Mouse (Mus musculus) embryonic fibroblast, embryonic 13.5 days (primary cell): ENCODE results near the gene Hcn2. TPM values are rescaled to one million over a fixed set of nuclear protein-coding genes. Genes with fewer than 3 reads are reported as not detected.
A peak's percentile ranks its signal among the peaks of the same experiment; 100 is the strongest.

Experiments used
- H3K27ac ChIP-seq: 2 replicates; pipeline ENCODE4 v1.5.1; 2012; ENCODE audit warnings: low read length, control low read depth, inconsistent platforms; ENCODE audit not compliant: insufficient read depth
- H3K4me1 ChIP-seq: 2 replicates; pipeline ENCODE4 v1.6.1; 2011; ENCODE audit warnings: low read length; ENCODE audit not compliant: control insufficient read depth, insufficient read depth
- H3K4me3 ChIP-seq: 2 replicates; pipeline ENCODE4 v1.5.1; 2011; ENCODE audit warnings: mild to moderate bottlenecking, control low read depth, low read length; ENCODE audit not compliant: insufficient read depth
- CTCF ChIP-seq: IDR thresholded peaks from 2 replicates; pipeline ENCODE4 v1.5.1; 2011; ENCODE audit warnings: mild to moderate bottlenecking, control low read depth, low read length, moderate library complexity, borderline replicate concordance; ENCODE audit not compliant: insufficient read depth
- POLR2A ChIP-seq: IDR thresholded peaks from 2 replicates; pipeline ENCODE4 v1.6.1; 2011; ENCODE audit warnings: low read depth, mild to moderate bottlenecking, control low read depth, low read length, moderate library complexity
- polyA plus RNA-seq: library from polyadenylated mRNA; stranded (reverse); fragments of >200 nt; gene quantifications from 2 replicates; pipeline ENCODE4 v1.2.4, GENCODE M21; 2011; ENCODE audit warnings: low read depth; ENCODE audit not compliant: missing spikeins, insufficient read length

The Hcn2 gene
- polyA plus RNA-seq, 1 experiment: 0.91 TPM

DNA sequence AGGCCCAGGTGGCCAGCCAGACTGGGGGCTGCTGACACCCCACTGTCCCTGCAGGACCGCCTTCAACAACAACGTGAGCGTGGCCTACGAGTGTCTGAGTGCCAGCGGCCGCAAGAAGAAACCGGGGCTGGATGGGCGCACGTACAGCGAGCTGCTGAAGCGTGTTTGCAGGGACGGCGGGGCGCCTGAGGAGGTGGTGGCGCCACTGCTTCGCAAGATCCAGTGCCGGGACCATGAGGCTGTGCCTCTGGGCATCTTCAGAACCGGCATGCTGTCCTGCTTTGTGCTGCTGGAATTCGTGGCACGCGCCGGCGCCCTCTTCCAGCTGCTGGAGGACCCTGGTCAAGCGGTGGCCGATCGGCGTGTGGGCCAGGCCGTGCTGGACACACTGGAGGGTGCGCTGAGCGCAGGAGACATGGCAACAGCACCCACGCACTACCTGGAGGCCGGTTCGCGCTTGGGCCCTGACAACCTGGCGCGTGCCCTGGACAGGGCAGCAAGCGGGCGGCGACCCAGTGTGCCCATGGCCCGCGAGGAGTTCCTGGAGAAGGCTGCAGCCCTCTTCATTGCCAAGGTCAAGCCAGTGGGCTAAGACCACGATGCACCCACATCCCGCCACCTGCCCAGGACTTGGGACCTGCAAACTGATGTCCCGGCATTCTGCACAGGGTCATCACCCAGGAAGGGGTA lies 40.9 kb upstream of the Hcn2 start:
- Histone ChIP-seq H3K4me3 (no peak overlapping the region), H3K4me1 (no peaks in the 10 kb centered on the region)

DNA sequence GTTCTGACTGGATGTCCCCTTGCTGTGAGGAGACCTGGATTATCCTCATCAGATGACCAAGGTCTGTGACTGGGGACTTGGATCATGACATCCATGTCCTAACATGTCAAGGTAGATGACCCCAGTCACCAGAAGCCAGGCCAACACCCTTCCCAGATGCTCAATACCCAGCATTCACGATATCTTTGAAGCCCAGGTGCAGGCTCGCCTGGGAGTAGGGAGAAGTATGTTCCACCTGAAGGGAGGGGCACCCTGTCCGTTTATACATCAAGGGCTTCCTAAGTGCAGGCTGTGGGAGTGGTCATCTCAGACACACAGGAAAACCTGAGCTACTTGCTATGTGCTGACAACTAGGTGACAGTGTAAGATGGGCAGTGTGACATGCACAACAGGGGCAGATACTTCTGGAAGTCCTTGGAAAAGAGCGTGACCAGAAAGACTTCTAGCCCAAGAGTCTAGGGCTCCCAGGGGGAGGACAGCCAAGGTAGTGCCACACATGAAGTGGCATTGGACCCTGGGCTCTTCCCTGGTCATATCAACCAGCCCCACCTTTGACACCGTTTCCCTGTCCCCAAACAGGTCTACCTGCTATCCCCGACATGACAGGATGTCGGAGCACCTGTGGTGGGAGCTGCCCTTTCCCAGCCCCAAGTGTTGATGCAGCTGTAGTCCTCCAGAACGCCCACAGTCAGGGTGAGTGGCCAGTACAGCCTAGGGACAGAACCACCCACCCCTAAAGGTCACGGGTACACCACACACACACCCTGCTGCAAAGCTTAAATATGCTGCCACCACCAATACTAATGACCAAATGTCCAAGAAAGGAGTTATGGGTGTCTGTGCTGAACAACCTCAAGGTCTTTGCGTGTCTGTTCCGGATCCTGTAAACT lies 35.6 kb upstream of the Hcn2 start:
- Histone ChIP-seq H3K27ac (peak overlapping the region; percentile 51), H3K4me1 (peaks cover 9% of the 10 kb centered on the region), H3K4me3 (peak overlapping the region; percentile 35)
- TF ChIP-seq CTCF: no peak
- TF ChIP-seq POLR2A: 0 out of 2 replicates have a peak, but pooled peaks have one; percentile 21

More for the DNA sequence above, 40.9 kb upstream of the Hcn2 start:
- TF ChIP-seq POLR2A (no peak), CTCF (no peak)
- no peak overlapping the region for H3K27ac ChIP-seq

DNA sequence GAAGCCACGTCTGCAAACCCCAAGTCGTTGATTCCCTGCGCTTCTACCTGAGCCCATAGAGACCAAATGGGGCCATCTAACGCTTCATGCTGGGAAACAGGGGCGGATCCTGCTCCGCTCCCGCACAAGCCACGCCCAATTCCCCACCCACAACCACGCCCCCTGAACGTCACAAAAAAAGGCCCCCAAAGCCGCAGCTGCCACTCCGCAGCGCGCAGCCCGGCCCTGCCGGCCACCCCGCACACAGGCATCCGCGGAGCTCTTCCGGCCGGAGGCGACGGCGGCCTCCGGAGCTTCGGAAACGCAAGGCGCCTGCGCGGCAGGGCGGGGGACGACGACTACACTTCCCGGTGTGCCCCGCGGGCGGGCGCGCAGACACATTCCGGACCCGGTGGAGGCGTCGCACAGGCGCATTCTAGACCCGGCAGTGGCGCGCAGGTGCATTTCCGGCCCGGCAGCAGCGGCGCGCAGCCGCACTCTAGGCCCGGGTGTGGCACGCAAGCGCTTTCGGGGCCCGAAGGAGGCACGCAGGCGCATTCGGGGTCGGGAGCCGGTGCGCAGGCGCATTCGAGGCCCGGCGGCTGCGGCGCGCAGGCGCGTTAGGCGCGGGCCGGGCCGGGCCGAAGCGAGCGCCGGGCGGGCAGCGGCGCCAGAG lies 34.7 kb upstream of the Hcn2 start, which contains the start of gene Cdc34:
Cdc34 (plus strand) TSS at position 605 of the 655 bp plus-strand sequence.
- H3K27ac ChIP-seq: peak within 1 kb of the TSS; percentile 64
- TF ChIP-seq POLR2A (no peak; the same call in none of the 2 replicates), CTCF (no peak)
- peaks cover 9% of the 10 kb centered on the region for H3K4me1 ChIP-seq
- peak within 1 kb of the TSS; percentile 88 for H3K4me3 ChIP-seq

DNA sequence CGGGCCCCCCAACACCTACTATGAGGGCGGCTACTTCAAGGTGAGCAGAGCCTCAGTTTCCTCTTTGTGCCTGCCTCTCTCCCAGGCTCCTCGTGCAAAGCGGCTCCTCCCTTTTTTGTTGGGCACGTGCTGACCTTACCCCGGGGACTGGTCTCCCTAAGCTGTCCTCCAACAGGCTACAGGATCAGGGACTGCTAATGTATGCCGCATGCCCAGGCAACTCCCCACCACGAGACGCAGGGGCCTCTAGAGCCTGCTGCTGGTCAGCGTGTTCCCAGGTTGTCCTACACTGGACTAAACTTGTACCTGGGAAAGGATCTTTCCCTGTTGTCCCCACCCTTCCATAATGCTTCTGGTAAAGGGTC lies 33.9 kb upstream of the Hcn2 start:
- TF ChIP-seq CTCF: no peak
- TF ChIP-seq POLR2A: no peak
- Histone ChIP-seq H3K4me3 (peak overlapping the region; percentile 88), H3K27ac (peak overlapping the region; percentile 64), H3K4me1 (peaks cover 9% of the 10 kb centered on the region)

GRCm38 (mm10) chr10:79682916-79683582 lies 33.4 kb upstream of the Hcn2 start:
- TF ChIP-seq POLR2A (0 out of 2 replicates have a peak, but pooled peaks have one; percentile 28), CTCF (peak; percentile 50; the same call in 1 of the 2 replicates)
- H3K4me1 ChIP-seq: peaks cover 9% of the 10 kb centered on the region
- peak overlapping the region; percentile 64 for H3K27ac ChIP-seq
- peak overlapping the region; percentile 88 for H3K4me3 ChIP-seq

- TF ChIP-seq CTCF: no peak
- TF ChIP-seq POLR2A: no peak
- peak overlapping the region; percentile 51 for H3K27ac ChIP-seq
- H3K4me3 ChIP-seq: peak overlapping the region; percentile 88
- peaks cover 9% of the 10 kb centered on the region for H3K4me1 ChIP-seq
Measured at GRCm38 (mm10) chr10:79683726-79684640, 32.5 kb upstream of the Hcn2 start.

DNA sequence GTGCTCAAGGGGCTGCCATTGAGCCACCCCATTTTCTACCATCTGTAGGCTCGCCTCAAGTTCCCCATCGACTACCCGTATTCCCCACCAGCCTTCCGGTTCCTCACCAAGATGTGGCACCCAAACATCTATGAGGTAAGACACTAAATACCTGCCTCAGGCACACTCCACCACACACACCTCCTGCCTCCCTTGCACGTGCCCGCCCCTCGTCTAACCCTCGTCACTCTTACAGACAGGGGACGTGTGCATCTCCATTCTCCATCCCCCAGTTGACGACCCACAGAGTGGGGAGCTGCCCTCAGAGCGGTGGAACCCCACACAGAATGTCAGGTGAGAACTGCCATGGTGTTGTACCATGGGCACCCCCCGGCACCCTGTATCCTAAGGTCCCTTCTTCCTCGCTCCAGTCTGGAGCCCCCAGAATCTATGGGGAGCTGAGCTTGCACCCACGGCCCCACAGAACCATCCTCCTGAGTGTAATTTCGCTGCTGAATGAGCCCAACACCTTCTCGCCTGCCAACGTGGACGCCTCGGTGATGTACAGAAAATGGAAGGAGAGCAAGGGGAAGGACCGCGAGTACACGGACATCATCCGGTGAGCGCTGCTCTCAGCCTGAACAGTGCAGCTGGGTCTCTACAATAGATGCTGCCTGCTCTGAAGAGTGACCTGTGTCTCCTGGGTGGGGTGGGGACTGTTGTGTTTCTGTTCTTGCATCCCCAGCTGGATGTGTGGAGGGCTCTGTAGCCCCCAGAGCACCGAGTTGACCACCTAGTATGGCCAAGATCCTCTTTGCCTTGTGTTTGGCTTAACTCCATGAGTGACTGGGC lies 31.4 kb upstream of the Hcn2 start:
- TF ChIP-seq CTCF: no peak
- TF ChIP-seq POLR2A: no peak
- Histone ChIP-seq H3K4me1 (peaks cover 9% of the 10 kb centered on the region), H3K4me3 (no peak overlapping the region), H3K27ac (no peak overlapping the region)

GRCm38 (mm10) chr10:79686219-79686618 lies 30.2 kb upstream of the Hcn2 start:
- Histone ChIP-seq H3K27ac (no peak overlapping the region), H3K4me1 (peaks cover 9% of the 10 kb centered on the region), H3K4me3 (no peak overlapping the region)
- TF ChIP-seq CTCF (no peak), POLR2A (no peak)
